Mouse (Mus musculus): ENCODE measurements around the gene Slc8a2. TPM values are rescaled to one million over a fixed set of nuclear protein-coding genes. Genes with fewer than 3 reads are reported as not detected.
A peak's percentile ranks its signal among the peaks of the same experiment; 100 is the strongest.

Gene Slc8a2
- total and polyA plus RNA-seq, 2 experiments from 2014 or later, result 0.05 to 0.57 TPM

DNA sequence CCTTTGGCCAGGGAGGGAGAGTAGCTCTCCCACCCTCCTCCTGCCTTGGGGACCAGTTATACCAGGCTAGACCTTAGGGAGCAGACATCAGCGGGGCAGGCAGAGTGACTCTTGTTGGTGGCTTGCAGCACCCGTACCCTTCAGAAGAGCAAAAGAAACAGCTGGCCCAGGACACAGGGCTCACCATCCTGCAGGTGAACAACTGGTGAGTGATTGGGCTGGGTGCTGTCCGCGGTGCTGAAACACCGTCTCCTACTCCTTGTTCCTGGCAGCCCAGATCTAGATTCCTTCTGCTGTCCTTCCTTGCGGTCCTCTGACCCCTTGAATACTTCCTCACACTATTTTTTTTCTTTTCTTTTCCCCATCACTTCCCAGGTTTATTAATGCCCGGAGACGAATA, 54.0 kb downstream of the Slc8a2 start:
- Histone ChIP-seq H3K9me3 (replicated peaks; ENCODE audit: control insufficient read depth, low read length) (0 out of 2 replicates have a peak, but pooled peaks cover 4% of the 10 kb centered on the region), H3K4me3 (ENCODE audit: low read depth, low read length) (no peak overlapping the region), H3K27ac (ENCODE audit: low read depth) (no peak overlapping the region), H3K9ac (replicated peaks; ENCODE audit: low read depth, low read length) (no peak overlapping the region), H3K27me3 (ENCODE audit: control insufficient read depth, insufficient read depth, low read length) (no peaks in the 10 kb centered on the region), H3K4me2 (ENCODE audit: low read depth, low read length) (no peak overlapping the region), H3K4me1 (ENCODE audit: control insufficient read depth, insufficient read depth) (no peaks in the 10 kb centered on the region), H3K36me3 (replicated peaks; ENCODE audit: control insufficient read depth, insufficient read depth, low read length) (no peaks in the 10 kb centered on the region)
- ATAC-seq (ENCODE audit: insufficient read depth, low read depth) (peak; percentile 62; the same call in 1 of the 2 replicates), DNase-seq (ENCODE audit: low spot score) (peak; percentile 31)
- WGBS, result 15% methylated on average over 8 of the region's 8 CpGs
- TF ChIP-seq CTCF (IDR thresholded peaks at IDR 0.05; ENCODE audit: low read depth) (no peak), EP300 (IDR thresholded peaks at IDR 0.05; ENCODE audit: low read depth) (no peak)

GRCm38 (mm10) chr7:16187494-16187893, 57.9 kb downstream of the Slc8a2 start:
- TF ChIP-seq EP300 (IDR thresholded peaks at IDR 0.05; ENCODE audit: low read depth), result no peak
- no peak for ATAC-seq (ENCODE audit: insufficient read depth, low read depth)
- no peak overlapping the region for H3K9ac ChIP-seq (replicated peaks; ENCODE audit: low read depth, low read length)
- H3K4me3 ChIP-seq (ENCODE audit: low read depth, low read length), result no peak overlapping the region
- no peak for DNase-seq (ENCODE audit: low spot score)
- 67% methylated on average over 8 of the region's 8 CpGs for WGBS
- no peaks in the 10 kb centered on the region for H3K9me3 ChIP-seq (replicated peaks; ENCODE audit: control insufficient read depth, low read length)
- no peak overlapping the region for H3K4me2 ChIP-seq (ENCODE audit: low read depth, low read length)
- H3K27me3 ChIP-seq (ENCODE audit: control insufficient read depth, insufficient read depth, low read length), result no peaks in the 10 kb centered on the region
- H3K4me1 ChIP-seq (ENCODE audit: control insufficient read depth, insufficient read depth), result no peaks in the 10 kb centered on the region
- no peaks in the 10 kb centered on the region for H3K36me3 ChIP-seq (replicated peaks; ENCODE audit: control insufficient read depth, insufficient read depth, low read length)
- H3K27ac ChIP-seq (ENCODE audit: low read depth), result no peak overlapping the region

DNA sequence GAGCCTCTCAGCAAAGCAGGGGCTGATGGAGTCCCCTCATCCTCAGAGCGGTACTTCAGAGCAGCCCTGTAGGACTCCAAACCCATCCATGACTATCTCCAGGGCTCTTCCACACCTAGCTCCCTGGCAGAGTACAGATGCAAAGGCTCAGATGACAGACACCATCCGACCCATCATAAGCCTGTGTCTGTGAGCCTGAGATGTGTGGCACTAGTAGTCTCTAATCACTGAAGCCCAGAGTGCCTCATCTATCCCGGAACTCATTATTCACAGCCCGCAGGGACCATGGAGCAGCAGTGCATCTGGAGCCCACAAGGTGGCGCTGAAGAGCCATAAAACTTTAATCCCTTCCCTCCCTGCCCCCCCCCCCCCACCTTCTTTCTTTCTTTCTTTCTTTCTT, 62.7 kb downstream of the Slc8a2 start:
- H3K27me3 ChIP-seq (ENCODE audit: control insufficient read depth, insufficient read depth, low read length), result no peaks in the 10 kb centered on the region
- H3K4me1 ChIP-seq (ENCODE audit: control insufficient read depth, insufficient read depth), result no peaks in the 10 kb centered on the region
- no peak for TF ChIP-seq EP300 (IDR thresholded peaks at IDR 0.05; ENCODE audit: low read depth)
- peak; percentile 67 for TF ChIP-seq CTCF (IDR thresholded peaks at IDR 0.05; ENCODE audit: low read depth)
- no peak overlapping the region for H3K4me2 ChIP-seq (ENCODE audit: low read depth, low read length)
- peaks cover 9% of the 10 kb centered on the region; the same call in 1 of the 2 replicates for H3K36me3 ChIP-seq (replicated peaks; ENCODE audit: control insufficient read depth, insufficient read depth, low read length)
- H3K9me3 ChIP-seq (replicated peaks; ENCODE audit: control insufficient read depth, low read length), result no peaks in the 10 kb centered on the region
- H3K9ac ChIP-seq (replicated peaks; ENCODE audit: low read depth, low read length), result no peak overlapping the region
- DNase-seq (ENCODE audit: low spot score) (no peak), ATAC-seq (ENCODE audit: insufficient read depth, low read depth) (0 out of 2 replicates have a peak, but pooled peaks have one; percentile 24)
- no peak overlapping the region for H3K27ac ChIP-seq (ENCODE audit: low read depth)
- no peak overlapping the region for H3K4me3 ChIP-seq (ENCODE audit: low read depth, low read length)
- WGBS, result 15% methylated on average over 5 of the region's 5 CpGs

DNA sequence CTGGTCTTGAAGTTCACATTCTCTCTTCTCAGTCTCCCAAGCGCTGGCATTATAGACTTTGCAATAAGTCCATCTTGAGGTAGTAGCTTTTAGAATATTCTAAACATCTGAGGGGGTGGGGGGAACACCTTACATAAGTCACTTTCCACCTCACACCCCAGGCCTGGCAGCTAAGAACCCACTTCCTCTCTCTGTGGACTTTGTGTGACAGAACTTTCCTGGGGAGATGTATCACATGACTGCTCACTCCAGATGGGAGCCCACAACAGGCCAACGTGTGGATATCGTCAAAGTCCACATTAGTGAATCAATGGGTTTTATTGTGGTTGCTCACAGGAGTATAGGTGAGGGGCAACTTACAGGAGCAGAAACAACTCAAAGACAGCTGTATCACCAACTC, 64.1 kb downstream of the Slc8a2 start:
- TF ChIP-seq CTCF (IDR thresholded peaks at IDR 0.05; ENCODE audit: low read depth) (no peak), EP300 (IDR thresholded peaks at IDR 0.05; ENCODE audit: low read depth) (no peak)
- no peak overlapping the region for H3K27ac ChIP-seq (ENCODE audit: low read depth)
- no peak for DNase-seq (ENCODE audit: low spot score)
- H3K27me3 ChIP-seq (ENCODE audit: control insufficient read depth, insufficient read depth, low read length), result no peaks in the 10 kb centered on the region
- H3K4me3 ChIP-seq (ENCODE audit: low read depth, low read length), result no peak overlapping the region
- no peak overlapping the region for H3K9ac ChIP-seq (replicated peaks; ENCODE audit: low read depth, low read length)
- no peaks in the 10 kb centered on the region for H3K4me1 ChIP-seq (ENCODE audit: control insufficient read depth, insufficient read depth)
- 51% methylated on average over 3 of the region's 3 CpGs for WGBS
- no peak for ATAC-seq (ENCODE audit: insufficient read depth, low read depth)
- peaks cover 22% of the 10 kb centered on the region for H3K36me3 ChIP-seq (replicated peaks; ENCODE audit: control insufficient read depth, insufficient read depth, low read length)
- H3K9me3 ChIP-seq (replicated peaks; ENCODE audit: control insufficient read depth, low read length), result no peaks in the 10 kb centered on the region
- no peak overlapping the region for H3K4me2 ChIP-seq (ENCODE audit: low read depth, low read length)

DNA sequence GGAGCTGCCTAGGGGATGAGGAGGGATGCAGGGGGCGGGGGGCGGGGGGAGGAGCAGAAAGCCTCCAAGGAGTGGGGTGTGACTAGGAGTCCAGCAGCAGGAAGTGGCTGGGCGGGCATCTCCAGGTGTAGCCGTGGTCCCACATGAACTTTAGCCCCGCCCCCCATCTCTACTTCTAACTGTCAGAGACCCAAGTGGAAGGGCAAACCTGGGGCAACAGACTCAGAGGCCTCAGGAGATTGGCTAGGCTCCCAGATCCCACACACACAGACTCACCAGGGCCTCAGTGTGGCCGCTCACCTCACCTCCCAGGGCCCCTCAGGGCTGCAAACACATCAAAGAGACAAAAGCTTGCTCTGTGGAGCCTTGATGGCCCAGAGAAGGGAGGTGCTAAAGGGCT, 67.0 kb downstream of the Slc8a2 start:
- H3K27ac ChIP-seq (ENCODE audit: low read depth), result no peak overlapping the region
- no peak overlapping the region for H3K4me3 ChIP-seq (ENCODE audit: low read depth, low read length)
- no peak for DNase-seq (ENCODE audit: low spot score)
- H3K36me3 ChIP-seq (replicated peaks; ENCODE audit: control insufficient read depth, insufficient read depth, low read length), result peaks cover 31% of the 10 kb centered on the region
- no peaks in the 10 kb centered on the region for H3K9me3 ChIP-seq (replicated peaks; ENCODE audit: control insufficient read depth, low read length)
- H3K4me2 ChIP-seq (ENCODE audit: low read depth, low read length), result no peak overlapping the region
- TF ChIP-seq EP300 (IDR thresholded peaks at IDR 0.05; ENCODE audit: low read depth), result no peak
- no peak for TF ChIP-seq CTCF (IDR thresholded peaks at IDR 0.05; ENCODE audit: low read depth)
- no peak for ATAC-seq (ENCODE audit: insufficient read depth, low read depth)
- H3K4me1 ChIP-seq (ENCODE audit: control insufficient read depth, insufficient read depth), result no peaks in the 10 kb centered on the region
- no peaks in the 10 kb centered on the region for H3K27me3 ChIP-seq (ENCODE audit: control insufficient read depth, insufficient read depth, low read length)
- WGBS, result 62% methylated on average over 4 of the region's 6 CpGs
- H3K9ac ChIP-seq (replicated peaks; ENCODE audit: low read depth, low read length), result no peak overlapping the region

- Histone ChIP-seq H3K4me2 (ENCODE audit: low read depth, low read length) (no peak overlapping the region), H3K27ac (ENCODE audit: low read depth) (peak overlapping the region; percentile 7; the same call in 1 of the 2 replicates), H3K27me3 (ENCODE audit: control insufficient read depth, insufficient read depth, low read length) (no peaks in the 10 kb centered on the region), H3K36me3 (replicated peaks; ENCODE audit: control insufficient read depth, insufficient read depth, low read length) (peaks cover 37% of the 10 kb centered on the region), H3K9me3 (replicated peaks; ENCODE audit: control insufficient read depth, low read length) (no peaks in the 10 kb centered on the region), H3K9ac (replicated peaks; ENCODE audit: low read depth, low read length) (no peak overlapping the region), H3K4me3 (ENCODE audit: low read depth, low read length) (no peak overlapping the region), H3K4me1 (ENCODE audit: control insufficient read depth, insufficient read depth) (no peaks in the 10 kb centered on the region)
- ATAC-seq (ENCODE audit: insufficient read depth, low read depth) (no peak), DNase-seq (ENCODE audit: low spot score) (no peak)
- 67% methylated on average over 5 of the region's 5 CpGs for WGBS
- TF ChIP-seq EP300 (IDR thresholded peaks at IDR 0.05; ENCODE audit: low read depth), result no peak
Measured at GRCm38 (mm10) chr7:16197166-16197565, 67.5 kb downstream of the Slc8a2 start.
